Mouse (Mus musculus) MEL (cell line): ENCODE results near the gene Ror2. TPM values are rescaled to one million over a fixed set of nuclear protein-coding genes. Genes with fewer than 3 reads are reported as not detected.

ENCODE experiments used
- DNase-seq: peaks from one replicate; pipeline ENCODE4 v3.0.0; 2011; ENCODE audit warnings: low read depth, low spot score
- H3K27ac ChIP-seq: 2 replicates; pipeline ENCODE4 v1.5.1; 2012; ENCODE audit warnings: low read depth, mild to moderate bottlenecking, control low read depth, low read length, moderate library complexity; ENCODE audit not compliant: control insufficient read depth
- H3K27me3 ChIP-seq, 2 experiments: fragments of 150-350 bp in 1 of 2; sonication (generic) in 1 of 2; 2 replicates each; pipeline ENCODE4 v1.6.1; 2012; ENCODE audit warnings: low read length in 2 of 2, mild to moderate bottlenecking in 2 of 2, improper control_type of control experiment in 1 of 2, moderate library complexity in 1 of 2; ENCODE audit not compliant: insufficient read depth in 2 of 2, control insufficient read depth in 1 of 2
- H3K36me3 ChIP-seq, 2 experiments: 2 replicates each; pipeline ENCODE4 v1.6.1; 2012 to 2014; ENCODE audit warnings: low read length in 2 of 2, improper control_type of control experiment in 1 of 2, inconsistent platforms in 1 of 2, mild to moderate bottlenecking in 1 of 2; ENCODE audit not compliant: insufficient read depth in 2 of 2, control insufficient read depth in 1 of 2
- H3K4me1 ChIP-seq, 2 experiments: fragments of 150-350 bp in 1 of 2; sonication (generic) in 1 of 2; 2 replicates each; pipeline ENCODE4 v1.6.1; 2012; ENCODE audit warnings: low read length in 2 of 2, improper control_type of control experiment in 1 of 2, mild to moderate bottlenecking in 1 of 2; ENCODE audit not compliant: insufficient read depth in 2 of 2, control insufficient read depth in 1 of 2
- H3K4me3 ChIP-seq, 2 experiments: fragments of 150-350 bp in 1 of 2; sonication (generic) in 1 of 2; 2 replicates each; pipeline ENCODE4 v1.5.1; 2012; ENCODE audit warnings: low read depth in 2 of 2, low read length in 2 of 2, mild to moderate bottlenecking in 2 of 2, moderate library complexity in 2 of 2, control low read depth in 1 of 2, improper control_type of control experiment in 1 of 2; ENCODE audit not compliant: control insufficient read depth in 1 of 2, insufficient read depth in 1 of 2
- H3K79me2 ChIP-seq: 2 replicates; pipeline ENCODE4 v1.6.1; 2012; ENCODE audit warnings: mild to moderate bottlenecking, low read length, moderate library complexity; ENCODE audit not compliant: control insufficient read depth, poor library complexity, insufficient read depth
- H3K9ac ChIP-seq: 2 replicates; pipeline ENCODE4 v1.6.1; 2012; ENCODE audit warnings: low read depth, mild to moderate bottlenecking, control low read depth, low read length, moderate library complexity; ENCODE audit not compliant: control insufficient read depth, poor library complexity, severe bottlenecking
- H3K9me3 ChIP-seq: fragments of 150-350 bp; sonication (generic); replicated peaks from 2 replicates; pipeline ENCODE4 v1.6.1; 2012; ENCODE audit warnings: mild to moderate bottlenecking, low read length, improper control_type of control experiment, moderate library complexity; ENCODE audit not compliant: insufficient read depth
- CHD1 ChIP-seq: IDR thresholded peaks from 2 replicates; pipeline ENCODE4 v1.6.1; 2012; ENCODE audit warnings: low read depth, mild to moderate bottlenecking, inconsistent platforms, low read length, improper control_type of control experiment
- CHD2 ChIP-seq: IDR thresholded peaks from 2 replicates; pipeline ENCODE4 v1.6.1; 2011; ENCODE audit warnings: low read length, improper control_type of control experiment
- ELF1 ChIP-seq: IDR thresholded peaks from 2 replicates; pipeline ENCODE4 v1.6.1; 2014; ENCODE audit warnings: low read depth, mild to moderate bottlenecking, inconsistent platforms, low read length, improper control_type of control experiment, moderate library complexity
- ETS1 ChIP-seq: IDR thresholded peaks from 2 replicates; pipeline ENCODE4 v1.6.1; 2012; ENCODE audit warnings: low read depth, mild to moderate bottlenecking, inconsistent platforms, low read length, improper control_type of control experiment, moderate library complexity
- GATA1 ChIP-seq: IDR thresholded peaks from 2 replicates; pipeline ENCODE4 v1.6.1; 2011; ENCODE audit warnings: low read depth, low read length, improper control_type of control experiment
- HCFC1 ChIP-seq: IDR thresholded peaks from 2 replicates; pipeline ENCODE4 v1.6.1; 2012; ENCODE audit warnings: low read depth, mild to moderate bottlenecking, inconsistent platforms, low read length, improper control_type of control experiment, moderate library complexity
- MAX ChIP-seq: IDR thresholded peaks from 2 replicates; pipeline ENCODE4 v1.6.1; 2011; ENCODE audit warnings: low read length, improper control_type of control experiment
- MAZ ChIP-seq: IDR thresholded peaks from 2 replicates; pipeline ENCODE4 v1.6.1; 2012; ENCODE audit warnings: low read depth, mild to moderate bottlenecking, inconsistent platforms, low read length, improper control_type of control experiment
- POLR2AphosphoS2 ChIP-seq: IDR thresholded peaks from 2 replicates; pipeline ENCODE4 v1.6.1; 2011; ENCODE audit warnings: low read length, improper control_type of control experiment
- RAD21 ChIP-seq: IDR thresholded peaks from 2 replicates; pipeline ENCODE4 v1.6.1; 2011; ENCODE audit warnings: mild to moderate bottlenecking, low read depth, low read length, improper control_type of control experiment
- SIN3A ChIP-seq: IDR thresholded peaks from 2 replicates; pipeline ENCODE4 v1.6.1; 2012; ENCODE audit warnings: low read length, improper control_type of control experiment, inconsistent platforms
- TBP ChIP-seq: IDR thresholded peaks from 2 replicates; pipeline ENCODE4 v1.8.0; 2011; ENCODE audit warnings: low read depth, low read length, improper control_type of control experiment
- TCF12 ChIP-seq: IDR thresholded peaks from 2 replicates; pipeline ENCODE4 v1.6.1; 2014; ENCODE audit warnings: low read depth, mild to moderate bottlenecking, inconsistent platforms, low read length, improper control_type of control experiment, moderate library complexity
- UBTF ChIP-seq: IDR thresholded peaks from 2 replicates; pipeline ENCODE4 v1.6.1; 2012; ENCODE audit warnings: low read depth, mild to moderate bottlenecking, inconsistent platforms, low read length, improper control_type of control experiment, moderate library complexity, borderline replicate concordance; ENCODE audit not compliant: insufficient read depth
- ZC3H11A ChIP-seq: IDR thresholded peaks from 2 replicates; pipeline ENCODE4 v1.6.1; 2012; ENCODE audit warnings: low read depth, mild to moderate bottlenecking, inconsistent platforms, low read length, improper control_type of control experiment
- ZKSCAN1 ChIP-seq: IDR thresholded peaks from 2 replicates; pipeline ENCODE4 v1.6.1; 2012; ENCODE audit warnings: low read depth, mild to moderate bottlenecking, inconsistent platforms, low read length, improper control_type of control experiment, moderate library complexity
- ZMIZ1 ChIP-seq: IDR thresholded peaks from 2 replicates; pipeline ENCODE4 v1.6.1; 2012; ENCODE audit warnings: low read depth, mild to moderate bottlenecking, inconsistent platforms, low read length, improper control_type of control experiment, moderate library complexity
- polyA plus RNA-seq, 2 experiments: library from polyadenylated mRNA; stranded (reverse) in 1 of 2; unstranded in 1 of 2; fragments of >175 nt in 1 of 2; fragments of >200 nt in 1 of 2; gene quantifications; 2 replicates each; pipeline versions ENCODE4 v1.2.1 to v1.2.4; 2012; ENCODE audit warnings: low replicate concordance in 2 of 2, low read depth in 1 of 2; ENCODE audit not compliant: insufficient read length in 2 of 2, insufficient read depth in 1 of 2, missing spikeins in 1 of 2
- total RNA-seq: library from RNA; depleted of rRNA; stranded (reverse); fragments of 300-350 nt; gene quantifications from 2 replicates; pipeline ENCODE4 v1.2.3, GENCODE M21; 2012

Ror2 gene
- total and polyA plus RNA-seq, 3 experiments, result not detected

GRCm38 (mm10) chr13:53285261-53285755, 616 bp downstream of the Ror2 start:
- H3K79me2 ChIP-seq, result no peaks in the 10 kb centered on the region
- no peak overlapping the region for H3K4me3 ChIP-seq
- H3K36me3 ChIP-seq, result no peaks in the 10 kb centered on the region
- TF ChIP-seq RAD21 (no peak), HCFC1 (no peak), ETS1 (no peak)
- no peaks in the 10 kb centered on the region for H3K4me1 ChIP-seq
- no peak overlapping the region for H3K27ac ChIP-seq
- no peaks in the 10 kb centered on the region for H3K9me3 ChIP-seq
- no peak for DNase-seq
- no peak overlapping the region for H3K9ac ChIP-seq
- no peaks in the 10 kb centered on the region for H3K27me3 ChIP-seq

- no peak for DNase-seq
- Histone ChIP-seq H3K4me1 (no peaks in the 10 kb centered on the region), H3K4me3 (no peak overlapping the region), H3K9ac (no peak overlapping the region), H3K36me3 (no peaks in the 10 kb centered on the region), H3K27me3 (no peaks in the 10 kb centered on the region), H3K79me2 (no peaks in the 10 kb centered on the region), H3K9me3 (no peaks in the 10 kb centered on the region), H3K27ac (no peak overlapping the region)
- TF ChIP-seq TBP (no peak), TCF12 (no peak), POLR2AphosphoS2 (no peak), CHD1 (no peak), MAX (no peak), ETS1 (no peak), ELF1 (no peak), GATA1 (no peak), UBTF (no peak), MAZ (no peak), ZKSCAN1 (no peak), SIN3A (no peak), ZMIZ1 (no peak), CHD2 (no peak), ZC3H11A (no peak)
Observed at GRCm38 (mm10) chr13:53284740-53285191, 1.2 kb downstream of the Ror2 start.
